Mouse (Mus musculus) mouse embryonic stem cell (cell line): ENCODE measurements around the gene Myof.

ENCODE experiments used
- in situ Hi-C, 2 experiments: fragments of 300-500 bp; cut with MboI; formaldehyde crosslinking; loops; 1 replicate in 1 of 2; 3 replicates in 1 of 2; pipeline ENCODE4 v1.14.3; 2019 to 2020; ENCODE audit warnings: low sequenced_read_pairs in 2 of 2, low pct_unique_long_range_greater_than_20kb in 1 of 2, mixed read lengths in 1 of 2; ENCODE audit not compliant: unreplicated experiment in 1 of 2

Gene Myof

GRCm38 (mm10) chr19:38022710-38023109 lies 20.7 kb downstream of the Myof start:
- in situ Hi-C loops = no loop called here

- in situ Hi-C loops = no loop called here
These were observed 27.5 kb downstream of the Myof start for GRCm38 (mm10) chr19:38015873-38016254.

GRCm38 (mm10) chr19:38015180-38015872 lies 28.1 kb downstream of the Myof start:
- in situ Hi-C loops = no loop called here

DNA sequence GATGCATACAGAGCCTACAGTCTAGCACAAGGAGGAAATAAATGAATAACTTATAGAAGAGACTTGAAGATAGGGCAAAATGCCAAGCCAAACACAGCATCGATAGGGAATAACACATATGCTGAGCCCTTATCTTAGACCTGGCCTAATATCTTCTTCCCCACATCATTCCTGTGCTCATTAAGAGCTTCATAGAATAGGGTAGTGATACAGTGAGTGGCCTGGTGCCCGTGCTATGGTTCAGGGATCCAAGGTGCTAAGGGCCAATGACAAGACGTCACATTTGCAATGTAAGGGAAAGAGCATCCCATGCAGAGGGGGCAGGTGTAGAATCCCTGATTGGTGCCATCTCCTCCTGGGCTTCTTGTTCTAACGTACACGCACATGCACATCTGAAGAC lies 28.9 kb downstream of the Myof start:
- in situ Hi-C loops = no loop called here

DNA sequence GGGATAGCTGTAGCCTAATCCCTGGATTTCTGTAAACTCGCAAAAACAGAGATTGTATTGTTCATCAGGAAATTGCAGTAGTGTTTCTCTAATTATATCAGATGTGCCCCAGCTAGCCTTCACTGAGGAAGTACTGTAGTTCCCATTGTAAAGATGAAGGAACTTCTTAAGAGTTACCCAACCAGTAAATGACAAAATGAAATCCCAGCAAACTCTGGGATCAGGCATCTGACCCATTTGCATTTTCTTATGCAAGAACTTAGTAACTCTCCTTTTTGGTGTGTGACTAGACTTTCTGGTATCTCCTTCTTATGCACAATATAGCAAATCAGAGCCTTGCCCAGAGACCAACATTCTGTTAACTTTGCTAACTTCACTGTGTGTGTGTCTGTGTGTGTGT lies 32.0 kb downstream of the Myof start:
- in situ Hi-C loops = no loop called here

DNA sequence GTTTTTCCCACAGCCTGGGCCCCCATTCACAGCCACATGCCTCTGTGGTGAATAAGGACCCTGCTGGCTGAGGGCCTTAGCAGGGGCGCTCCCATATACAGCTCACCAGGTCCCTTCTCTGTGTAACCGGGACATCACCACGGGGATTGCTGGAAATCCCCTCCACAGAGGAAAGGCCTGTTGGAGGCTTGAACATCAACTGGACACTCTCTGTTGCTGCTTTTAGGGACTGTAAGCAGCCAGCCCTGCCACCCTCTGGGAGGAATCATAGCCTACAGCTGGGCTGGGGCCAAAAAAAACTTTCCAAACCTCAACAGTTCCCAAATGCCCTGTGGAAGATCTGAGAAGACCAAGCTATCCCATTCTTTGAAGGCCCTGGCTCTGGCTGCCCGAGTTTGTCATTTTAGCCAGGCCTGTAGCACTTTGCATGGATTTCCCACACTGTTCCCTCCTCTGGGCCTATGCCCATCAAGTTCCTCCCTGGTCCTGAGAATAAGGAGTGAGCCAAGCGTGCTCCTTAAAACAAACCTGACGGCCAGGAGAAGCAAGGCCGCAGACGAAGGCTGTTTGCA lies 38.5 kb downstream of the Myof start:
- in situ Hi-C loops = no loop called here

DNA sequence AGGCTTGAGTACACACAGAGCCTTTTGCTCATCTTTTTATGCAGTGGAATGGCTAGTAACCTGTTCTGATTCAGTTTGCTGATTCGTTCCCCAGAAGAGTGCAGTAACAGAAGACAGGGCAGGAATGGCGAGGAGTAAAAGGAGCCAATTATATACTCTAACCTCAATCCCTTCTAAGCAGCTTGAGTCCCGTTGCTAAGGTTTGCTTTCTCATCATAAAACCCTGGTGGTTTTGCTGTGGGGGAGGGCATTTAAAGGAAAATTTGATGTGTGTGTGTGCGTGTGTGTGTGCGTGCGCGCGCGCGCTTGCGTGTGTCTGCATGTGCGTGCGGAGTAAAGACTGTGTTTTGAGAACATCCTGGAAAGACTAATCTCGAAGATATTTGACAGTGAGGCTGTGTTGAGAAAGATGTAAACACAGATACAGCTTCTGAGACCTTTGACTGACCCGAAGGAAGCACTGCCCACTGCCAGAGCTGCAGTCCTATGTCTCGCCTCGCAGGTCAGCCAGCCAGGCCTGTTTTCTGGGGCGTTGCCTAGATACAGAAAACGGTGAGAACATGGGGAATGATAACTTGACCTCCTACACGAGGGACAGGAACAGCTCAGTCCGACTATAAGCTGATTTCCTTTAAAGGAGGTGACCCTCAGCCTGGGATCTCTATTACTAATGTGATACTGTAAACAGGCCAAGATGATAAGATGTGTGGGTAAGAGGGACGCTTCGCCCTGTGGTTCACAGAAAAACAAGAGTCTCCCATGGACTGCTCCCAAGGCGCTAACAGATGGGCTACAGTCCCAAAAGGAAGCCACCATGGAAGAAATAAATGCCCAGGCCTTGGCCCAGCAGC lies 39.5 kb downstream of the Myof start:
- in situ Hi-C loops = no loop called here

- in situ Hi-C loops = no loop called here
These were observed 40.6 kb downstream of the Myof start for GRCm38 (mm10) chr19:38002816-38003215.

DNA sequence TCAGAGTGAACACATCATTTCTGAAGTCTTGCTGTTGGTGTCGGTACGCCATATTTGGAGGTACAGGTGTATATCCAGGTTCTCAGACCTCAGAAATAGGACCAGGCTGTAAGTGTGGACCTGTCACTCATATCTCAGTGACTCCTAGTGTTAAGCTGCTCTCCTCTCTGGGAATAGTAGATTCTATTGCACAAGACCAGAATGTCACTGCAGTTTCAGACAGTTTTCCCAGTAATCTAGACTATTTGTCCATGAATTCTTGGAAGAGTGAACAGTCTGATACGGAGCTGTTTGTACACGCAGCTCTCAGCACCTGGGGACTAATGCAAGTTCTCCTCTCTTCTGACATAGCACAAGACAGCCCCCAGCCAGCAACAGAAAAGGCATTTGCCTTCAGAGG lies 42.4 kb downstream of the Myof start:
- in situ Hi-C loops = no loop called here

- in situ Hi-C loops = no loop called here
These were observed 43.4 kb downstream of the Myof start for GRCm38 (mm10) chr19:37999941-38000340.

DNA sequence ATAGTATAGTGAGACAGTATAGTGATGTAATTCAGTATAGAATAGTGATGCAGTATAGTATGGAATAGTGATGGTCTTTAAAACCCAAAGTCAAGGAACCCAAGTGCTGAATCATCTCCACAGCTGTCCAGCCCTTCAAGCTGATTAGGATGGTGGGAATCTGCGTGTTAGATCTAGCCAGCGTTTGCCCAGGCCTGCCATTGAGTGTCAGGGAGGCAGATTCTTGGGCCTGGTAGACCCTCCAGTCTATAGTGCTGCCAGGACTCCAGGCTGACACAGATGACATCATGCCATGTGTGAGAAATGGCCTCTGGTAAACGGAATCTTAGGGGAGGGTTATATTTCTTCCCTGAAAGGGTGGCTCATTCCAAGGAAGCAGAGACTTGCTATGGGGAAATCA lies 49.1 kb downstream of the Myof start:
- in situ Hi-C loops = no loop called here

DNA sequence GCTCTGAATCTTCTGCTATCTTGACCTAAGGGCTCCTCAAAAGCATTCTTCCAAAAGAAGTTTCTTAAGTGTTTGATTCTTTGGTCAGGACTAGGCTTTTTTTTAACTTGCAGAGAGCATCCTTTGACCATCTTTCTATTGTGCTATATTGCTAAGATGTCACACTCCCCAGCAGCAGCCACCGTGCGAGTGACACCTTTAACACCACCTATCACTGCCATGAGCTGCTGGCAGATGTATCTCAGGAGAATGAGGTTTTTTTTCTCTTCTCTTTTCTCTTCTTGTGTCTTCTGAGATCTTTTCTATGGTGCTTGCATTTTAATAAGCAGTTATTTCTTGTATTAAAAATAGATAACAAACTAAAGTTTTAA lies 51.2 kb downstream of the Myof start:
- in situ Hi-C loops = no loop called here

GRCm38 (mm10) chr19:37991399-37992183 lies 51.8 kb downstream of the Myof start:
- in situ Hi-C loops = no loop called here

- in situ Hi-C loops = no loop called here
These were observed 53.4 kb downstream of the Myof start for GRCm38 (mm10) chr19:37989971-37990370.

DNA sequence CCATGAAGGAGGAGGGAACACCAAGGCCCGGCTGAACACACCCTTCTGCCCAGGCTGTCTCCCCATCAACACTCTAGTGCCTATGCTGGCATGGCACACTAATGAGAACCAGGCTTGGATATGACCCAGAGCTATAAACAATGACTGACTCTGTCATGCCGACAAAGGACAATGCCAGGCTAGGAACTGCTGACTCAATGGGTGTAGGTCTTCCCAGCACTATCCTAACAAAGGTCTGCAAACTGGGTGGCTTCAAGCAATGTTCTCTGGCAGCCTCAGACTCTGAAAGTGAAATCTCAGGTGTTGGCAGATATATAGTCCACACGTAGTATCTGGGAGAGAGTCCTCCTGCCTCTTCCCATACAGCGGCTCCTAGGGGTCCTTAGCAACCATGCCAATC lies 55.2 kb downstream of the Myof start:
- in situ Hi-C loops = no loop called here

GRCm38 (mm10) chr19:37985730-37986129 lies 57.6 kb downstream of the Myof start:
- in situ Hi-C loops = no loop called here

DNA sequence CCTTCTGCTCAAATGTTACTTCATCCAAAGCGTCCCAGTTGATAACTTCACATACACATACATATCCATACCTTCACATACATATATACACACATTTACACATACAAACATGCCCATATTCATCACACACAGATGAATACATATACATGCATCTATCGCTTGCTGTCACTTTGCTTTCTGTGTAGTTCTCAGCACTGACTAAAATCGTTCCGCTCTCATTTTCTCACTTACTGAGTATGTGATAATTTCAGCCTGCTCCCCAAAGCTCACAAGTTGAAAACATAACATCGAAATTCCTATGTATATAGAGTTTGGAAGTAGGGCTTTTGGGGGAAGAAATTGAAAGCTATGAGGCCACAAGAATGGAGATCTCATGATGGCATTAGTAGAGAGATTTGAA lies 67.4 kb downstream of the Myof start:
- in situ Hi-C loops = no loop called here

DNA sequence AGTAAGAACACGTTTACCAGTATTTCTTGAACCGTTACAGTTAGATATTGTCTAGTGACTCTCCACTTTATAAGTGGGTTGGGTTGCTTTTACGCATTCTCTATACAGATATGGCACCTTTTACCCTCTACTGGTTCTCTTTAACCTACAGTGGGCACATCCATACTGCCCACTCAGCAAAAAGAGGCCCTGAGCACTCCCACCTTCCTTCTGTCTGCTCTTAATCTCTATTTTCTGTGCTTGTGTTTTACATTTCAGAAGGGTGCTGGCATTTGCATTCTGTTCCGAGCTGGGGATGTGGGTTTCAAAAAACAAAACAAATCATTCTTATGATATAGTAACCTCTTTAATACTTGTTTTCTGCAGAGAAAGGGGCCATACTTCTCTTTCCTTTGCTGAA lies 72.8 kb downstream of the Myof start:
- in situ Hi-C loops = loop anchor here in 1 of 2 experiments (25.0 kb wide), 1 partner anchor 192 kb away; no protein-coding TSS in a partner anchor

GRCm38 (mm10) chr19:37970004-37970403 lies 73.4 kb downstream of the Myof start:
- in situ Hi-C loops = loop anchor here in 1 of 2 experiments (25.0 kb wide), 1 partner anchor 192 kb away; no protein-coding TSS in a partner anchor
